Mouse (Mus musculus): ENCODE measurements around the gene Lkaaear1. TPM values are rescaled to one million over a fixed set of nuclear protein-coding genes. Genes with fewer than 3 reads are reported as not detected.
A peak's percentile ranks its signal among the peaks of the same experiment; 100 is the strongest.

The Lkaaear1 gene
- not detected in 2 replicates for total RNA-seq (2012; rRNA removed)

DNA sequence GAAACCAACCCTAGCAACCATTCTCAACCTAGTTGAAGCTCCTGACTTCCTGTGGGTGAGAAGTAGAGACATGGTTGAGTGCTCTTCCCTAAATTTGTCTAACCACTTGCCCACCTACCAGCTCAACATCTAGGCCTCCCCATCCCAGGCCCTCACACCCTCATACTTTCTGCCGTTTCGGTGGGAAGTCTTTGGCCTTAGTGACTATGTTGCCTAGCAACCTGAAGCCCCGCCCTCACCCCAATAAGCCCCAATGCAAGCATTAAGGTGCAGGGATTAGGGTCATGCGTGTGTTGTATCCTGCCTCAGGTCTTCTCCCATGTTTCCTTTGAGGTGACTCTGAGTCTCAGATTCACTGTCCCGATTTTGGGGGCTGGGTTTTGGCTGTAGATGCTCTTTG, at the start of gene Lkaaear1:
Gene Lkaaear1, minus strand, starts transcription at position 202 of the 400 bp plus-strand sequence.
- DNase-seq (ENCODE audit: low read depth, low spot score), result no peak
- Histone ChIP-seq H3K4me1 (ENCODE audit: control insufficient read depth in 2 of 2, insufficient read depth in 2 of 2, low read length in 2 of 2, poor library complexity in 1 of 2) (peaks cover 0 to 5% of the 10 kb centered on the region in 2 experiments; a peak in 1 of 4 replicates), H3K4me3 (ENCODE audit: insufficient read depth in 1 of 2, low read depth in 1 of 2, low read length in 2 of 2, poor library complexity in 1 of 2, severe bottlenecking in 1 of 2) (peak within 1 kb of the TSS; percentile 31 to 60), H3K27ac (ENCODE audit: insufficient read depth, low read depth, low read length, poor library complexity, severe bottlenecking) (no peak within 1 kb of the TSS), H3K9ac (ENCODE audit: insufficient read depth, low read depth, low read length, poor library complexity, severe bottlenecking) (peak within 1 kb of the TSS; percentile 64), H3K36me3 (ENCODE audit: control insufficient read depth, insufficient read depth, low read length, poor library complexity, severe bottlenecking) (no peaks in the 10 kb centered on the region), H3K9me3 (ENCODE audit: control insufficient read depth, insufficient read depth, low read depth, low read length) (no peaks in the 10 kb centered on the region)
- TF ChIP-seq HCFC1 (IDR thresholded peaks at IDR 0.05; ENCODE audit: borderline replicate concordance, insufficient read depth, low read length) (no peak), ZC3H11A (IDR thresholded peaks at IDR 0.05; ENCODE audit: borderline replicate concordance, low read depth, low read length) (no peak), CHD2 (IDR thresholded peaks at IDR 0.05; ENCODE audit: low read depth, low read length) (no peak), MAFK (IDR thresholded peaks at IDR 0.05; ENCODE audit: insufficient read depth, low read depth, low read length) (no peak), ZNF384 (IDR thresholded peaks at IDR 0.05; ENCODE audit: low read depth, low read length) (no peak)
- in situ Hi-C loops (cut with MboI; ENCODE audit: low sequenced_read_pairs in 2 of 2, unreplicated experiment in 2 of 2), result no loop called here

GRCm38 (mm10) chr2:181730051-181730450, 31.8 kb upstream of the Lkaaear1 start:
- no peak for DNase-seq (ENCODE audit: low read depth, low spot score)
- H3K4me3 ChIP-seq (ENCODE audit: insufficient read depth in 1 of 2, low read depth in 1 of 2, low read length in 2 of 2, poor library complexity in 1 of 2, severe bottlenecking in 1 of 2), result no peak overlapping the region
- H3K9me3 ChIP-seq (ENCODE audit: control insufficient read depth, insufficient read depth, low read depth, low read length), result no peaks in the 10 kb centered on the region
- in situ Hi-C loops (cut with MboI; ENCODE audit: low sequenced_read_pairs in 2 of 2, unreplicated experiment in 2 of 2), result no loop called here
- no peak overlapping the region for H3K9ac ChIP-seq (ENCODE audit: insufficient read depth, low read depth, low read length, poor library complexity, severe bottlenecking)
- H3K36me3 ChIP-seq (ENCODE audit: control insufficient read depth, insufficient read depth, low read length, poor library complexity, severe bottlenecking), result no peaks in the 10 kb centered on the region
- no peaks in the 10 kb centered on the region for H3K4me1 ChIP-seq (ENCODE audit: control insufficient read depth in 2 of 2, insufficient read depth in 2 of 2, low read length in 2 of 2, poor library complexity in 1 of 2)
- H3K27ac ChIP-seq (ENCODE audit: insufficient read depth, low read depth, low read length, poor library complexity, severe bottlenecking), result no peak overlapping the region
- TF ChIP-seq HCFC1 (IDR thresholded peaks at IDR 0.05; ENCODE audit: borderline replicate concordance, insufficient read depth, low read length) (no peak), MAFK (IDR thresholded peaks at IDR 0.05; ENCODE audit: insufficient read depth, low read depth, low read length) (no peak), ZC3H11A (IDR thresholded peaks at IDR 0.05; ENCODE audit: borderline replicate concordance, low read depth, low read length) (no peak), ZNF384 (IDR thresholded peaks at IDR 0.05; ENCODE audit: low read depth, low read length) (no peak), CHD2 (IDR thresholded peaks at IDR 0.05; ENCODE audit: low read depth, low read length) (no peak)

- Histone ChIP-seq H3K9me3 (ENCODE audit: control insufficient read depth, insufficient read depth, low read depth, low read length) (no peaks in the 10 kb centered on the region), H3K27ac (ENCODE audit: insufficient read depth, low read depth, low read length, poor library complexity, severe bottlenecking) (no peak overlapping the region), H3K36me3 (ENCODE audit: control insufficient read depth, insufficient read depth, low read length, poor library complexity, severe bottlenecking) (no peaks in the 10 kb centered on the region), H3K4me1 (ENCODE audit: control insufficient read depth in 2 of 2, insufficient read depth in 2 of 2, low read length in 2 of 2, poor library complexity in 1 of 2) (no peaks in the 10 kb centered on the region), H3K9ac (ENCODE audit: insufficient read depth, low read depth, low read length, poor library complexity, severe bottlenecking) (no peak overlapping the region), H3K4me3 (ENCODE audit: insufficient read depth in 1 of 2, low read depth in 1 of 2, low read length in 2 of 2, poor library complexity in 1 of 2, severe bottlenecking in 1 of 2) (no peak overlapping the region)
- DNase-seq (ENCODE audit: low read depth, low spot score), result no peak
- TF ChIP-seq ZC3H11A (IDR thresholded peaks at IDR 0.05; ENCODE audit: borderline replicate concordance, low read depth, low read length) (no peak), ZNF384 (IDR thresholded peaks at IDR 0.05; ENCODE audit: low read depth, low read length) (no peak), CHD2 (IDR thresholded peaks at IDR 0.05; ENCODE audit: low read depth, low read length) (no peak), MAFK (IDR thresholded peaks at IDR 0.05; ENCODE audit: insufficient read depth, low read depth, low read length) (no peak), HCFC1 (IDR thresholded peaks at IDR 0.05; ENCODE audit: borderline replicate concordance, insufficient read depth, low read length) (no peak)
- in situ Hi-C loops (cut with MboI; ENCODE audit: low sequenced_read_pairs in 2 of 2, unreplicated experiment in 2 of 2), result no loop called here
Observed at GRCm38 (mm10) chr2:181727659-181728262, 29.5 kb upstream of the Lkaaear1 start.

DNA sequence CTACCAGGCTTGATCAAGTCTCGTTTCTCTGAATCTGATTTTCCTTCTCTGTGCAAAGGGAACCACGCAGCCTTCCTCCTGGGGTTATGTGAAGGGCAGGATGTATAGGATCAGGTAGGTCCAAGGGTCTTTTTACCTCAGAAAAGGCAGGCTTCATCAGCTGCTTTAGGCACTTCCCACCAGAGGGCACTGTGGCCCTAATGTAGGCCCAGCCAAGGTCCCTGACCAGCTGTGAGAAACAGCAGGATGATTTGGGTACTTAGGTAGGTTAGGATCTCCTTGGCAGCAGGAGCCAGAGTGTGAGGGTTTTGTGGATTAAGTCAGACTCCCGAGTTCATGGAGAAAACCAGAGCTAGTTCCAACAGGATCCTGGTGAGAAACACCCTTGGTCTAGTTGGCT, 24.0 kb upstream of the Lkaaear1 start:
- Histone ChIP-seq H3K4me1 (ENCODE audit: control insufficient read depth in 2 of 2, insufficient read depth in 2 of 2, low read length in 2 of 2, poor library complexity in 1 of 2) (no peaks in the 10 kb centered on the region), H3K4me3 (ENCODE audit: insufficient read depth in 1 of 2, low read depth in 1 of 2, low read length in 2 of 2, poor library complexity in 1 of 2, severe bottlenecking in 1 of 2) (no peak overlapping the region), H3K9me3 (ENCODE audit: control insufficient read depth, insufficient read depth, low read depth, low read length) (no peaks in the 10 kb centered on the region), H3K36me3 (ENCODE audit: control insufficient read depth, insufficient read depth, low read length, poor library complexity, severe bottlenecking) (no peaks in the 10 kb centered on the region), H3K9ac (ENCODE audit: insufficient read depth, low read depth, low read length, poor library complexity, severe bottlenecking) (no peak overlapping the region), H3K27ac (ENCODE audit: insufficient read depth, low read depth, low read length, poor library complexity, severe bottlenecking) (no peak overlapping the region)
- peak; percentile 21 for DNase-seq (ENCODE audit: low read depth, low spot score)
- in situ Hi-C loops (cut with MboI; ENCODE audit: low sequenced_read_pairs in 2 of 2, unreplicated experiment in 2 of 2), result loop anchor here in 1 of 2 experiments (5.0 kb wide), 1 partner anchor 135 kb away; no protein-coding TSS in a partner anchor
- TF ChIP-seq ZC3H11A (IDR thresholded peaks at IDR 0.05; ENCODE audit: borderline replicate concordance, low read depth, low read length) (peak; percentile 77), HCFC1 (IDR thresholded peaks at IDR 0.05; ENCODE audit: borderline replicate concordance, insufficient read depth, low read length) (no peak)

Measured in ES-E14 (cell line).